Mouse (Mus musculus) limb, embryonic 12.5 days (tissue): ENCODE data around the gene Gabra2. TPM values are rescaled to one million over a fixed set of nuclear protein-coding genes. Genes with fewer than 3 reads are reported as not detected.

ENCODE experiments used
- ATAC-seq: fragments of 200-750 bp; cut with Nextera tagmentation; 2 replicates; pipeline ENCODE4 v1.8.0; 2017; ENCODE audit warnings: low read depth, moderate TSS enrichment; ENCODE audit not compliant: insufficient number of reproducible peaks, insufficient read depth, low FRiP score, low TSS enrichment
- H3K27ac ChIP-seq: fragments of 300-500 bp; sonication (generic); 2 replicates; pipeline ENCODE4 v1.5.1; 2016; ENCODE audit warnings: mild to moderate bottlenecking, moderate library complexity
- H3K27me3 ChIP-seq: fragments of 300-500 bp; sonication (generic); 2 replicates; pipeline ENCODE4 v1.6.1; 2016; ENCODE audit warnings: mild to moderate bottlenecking, moderate library complexity
- H3K36me3 ChIP-seq: fragments of 300-500 bp; sonication (generic); 2 replicates; pipeline ENCODE4 v1.6.1; 2016; ENCODE audit warnings: mild to moderate bottlenecking, moderate library complexity
- H3K4me1 ChIP-seq: fragments of 300-500 bp; sonication (generic); replicated peaks from 2 replicates; pipeline ENCODE4 v1.6.1; 2016
- H3K4me2 ChIP-seq: fragments of 300-500 bp; sonication (generic); 2 replicates; pipeline ENCODE4 v1.6.1; 2016; ENCODE audit warnings: mild to moderate bottlenecking, moderate library complexity
- H3K4me3 ChIP-seq: fragments of 300-500 bp; sonication (generic); replicated peaks from 2 replicates; pipeline ENCODE4 v1.5.1; 2016; ENCODE audit warnings: mild to moderate bottlenecking
- H3K9ac ChIP-seq: fragments of 300-500 bp; sonication (generic); replicated peaks from 2 replicates; pipeline ENCODE4 v1.6.1; 2016; ENCODE audit warnings: mild to moderate bottlenecking, moderate library complexity
- H3K9me3 ChIP-seq: fragments of 300-500 bp; sonication (generic); 2 replicates; pipeline ENCODE4 v1.6.1; 2016; ENCODE audit warnings: mild to moderate bottlenecking, moderate library complexity
- WGBS: fragments of 180-500 bp; shearing (Covaris S2); methylation state at CpG from one replicate; pipeline ENCODE4 v1.1.7; 2016; 5-methylcytosine and 5-hydroxymethylcytosine counted together
- polyA plus RNA-seq: library from polyadenylated mRNA; unstranded; fragments of >200 nt; fragmentation: Nextera tagmentation; extraction: Ambion mirVana; gene quantifications from 2 replicates; pipeline ENCODE4 v1.2.1, GENCODE M21; 2016

The Gabra2 gene
- 0.93 and 1.1 TPM in 2 replicates for polyA plus RNA-seq

GRCm38 (mm10) chr5:71095725-71096607, at the start of gene Gabra2:
Gene Gabra2 (minus strand): TSS chr5:71095849.
- Histone ChIP-seq H3K36me3 (no peaks in the 10 kb centered on the region), H3K4me1 (0 out of 2 replicates have a peak, but pooled peaks cover 8% of the 10 kb centered on the region), H3K4me3 (peak within 1 kb of the TSS; percentile 66), H3K27ac (no peak within 1 kb of the TSS), H3K9ac (peak within 1 kb of the TSS; percentile 63), H3K9me3 (no peaks in the 10 kb centered on the region), H3K27me3 (peaks cover 18% of the 10 kb centered on the region), H3K4me2 (peak within 1 kb of the TSS; percentile 97)
- peak; percentile 93 for ATAC-seq
- WGBS, result under 1% methylated on average over 51 of the region's 55 CpGs

GRCm38 (mm10) chr5:71136691-71137090, 41.0 kb upstream of the Gabra2 start:
- no peaks in the 10 kb centered on the region for H3K27me3 ChIP-seq
- H3K4me1 ChIP-seq, result no peaks in the 10 kb centered on the region
- H3K36me3 ChIP-seq, result no peaks in the 10 kb centered on the region
- H3K4me3 ChIP-seq, result no peak overlapping the region
- no peak for ATAC-seq
- H3K9ac ChIP-seq, result no peak overlapping the region
- H3K9me3 ChIP-seq, result no peaks in the 10 kb centered on the region
- whole genome bisulfite sequencing, result 76% methylated on average over 4 of the region's 4 CpGs
- no peak overlapping the region for H3K4me2 ChIP-seq
- H3K27ac ChIP-seq, result no peak overlapping the region

DNA sequence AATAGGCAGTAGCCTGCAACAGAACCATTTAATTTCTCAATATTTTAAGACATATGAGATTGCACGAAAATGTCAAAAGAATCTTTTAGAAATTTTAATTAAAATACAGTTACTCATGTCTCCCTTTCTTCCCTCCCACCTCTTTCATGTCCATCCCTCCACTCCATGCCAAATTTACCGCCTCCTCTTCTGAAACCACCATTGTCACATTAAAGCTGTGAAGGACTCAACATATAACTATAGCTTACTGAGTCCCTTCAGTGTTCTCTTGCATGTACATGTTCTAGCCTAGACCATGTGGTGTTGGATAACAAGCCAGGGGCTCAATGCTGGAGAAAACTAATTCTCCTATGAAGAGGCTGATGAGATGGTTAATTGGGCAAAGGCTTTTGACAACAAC, 40.2 kb upstream of the Gabra2 start:
- Histone ChIP-seq H3K4me1 (no peaks in the 10 kb centered on the region), H3K9me3 (no peaks in the 10 kb centered on the region), H3K27ac (no peak overlapping the region), H3K27me3 (no peaks in the 10 kb centered on the region), H3K36me3 (no peaks in the 10 kb centered on the region), H3K4me3 (no peak overlapping the region), H3K9ac (no peak overlapping the region), H3K4me2 (no peak overlapping the region)
- no peak for ATAC-seq
- 80% methylated on average over 2 of the region's 2 CpGs for WGBS

DNA sequence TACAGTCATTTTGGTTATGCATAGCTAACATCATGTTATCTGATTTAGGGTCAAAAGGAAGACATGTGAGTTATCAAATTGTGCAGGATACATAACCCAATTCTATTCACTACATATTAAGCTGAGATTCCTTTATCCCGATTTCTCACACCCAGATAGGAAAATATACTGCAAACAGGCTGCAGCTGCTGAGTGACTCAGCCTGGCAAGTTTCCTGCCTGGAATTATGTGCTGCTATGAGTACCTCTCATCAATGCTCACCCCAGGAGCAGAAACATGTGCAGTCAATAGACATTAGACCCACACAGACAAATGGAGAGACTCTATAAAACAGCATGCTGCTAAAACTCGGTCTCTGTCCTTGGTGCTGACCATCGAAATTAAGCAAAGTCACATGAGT, 32.1 kb upstream of the Gabra2 start:
- H3K27ac ChIP-seq, result no peak overlapping the region
- no peak overlapping the region for H3K9ac ChIP-seq
- no peak overlapping the region for H3K4me3 ChIP-seq
- no peaks in the 10 kb centered on the region for H3K4me1 ChIP-seq
- 57% methylated on average over 3 of the region's 3 CpGs for WGBS
- no peak for ATAC-seq
- H3K27me3 ChIP-seq, result no peaks in the 10 kb centered on the region
- H3K9me3 ChIP-seq, result no peaks in the 10 kb centered on the region
- no peaks in the 10 kb centered on the region for H3K36me3 ChIP-seq
- no peak overlapping the region for H3K4me2 ChIP-seq

DNA sequence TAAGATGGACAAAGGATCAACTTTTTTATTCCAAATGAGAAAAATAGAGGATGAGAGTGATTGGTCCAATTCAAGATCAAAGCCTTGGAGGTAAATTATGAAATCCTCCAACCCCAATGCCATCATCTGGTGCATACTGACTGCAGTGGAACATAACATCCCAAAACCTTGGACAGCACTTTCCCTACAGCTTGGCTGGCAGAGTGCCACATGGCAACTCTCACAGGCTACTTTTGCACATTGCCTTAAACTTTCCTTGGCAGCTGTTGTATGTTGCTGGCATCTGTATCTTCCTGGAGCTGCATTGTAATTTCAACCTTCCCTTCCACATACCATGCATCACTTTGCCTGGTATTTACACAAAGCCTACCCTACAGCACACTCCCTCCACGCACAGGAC, 19.6 kb upstream of the Gabra2 start:
- H3K27ac ChIP-seq, result no peak overlapping the region
- no peaks in the 10 kb centered on the region for H3K27me3 ChIP-seq
- H3K9ac ChIP-seq, result no peak overlapping the region
- no peak overlapping the region for H3K4me3 ChIP-seq
- no peaks in the 10 kb centered on the region for H3K36me3 ChIP-seq
- H3K4me1 ChIP-seq, result no peaks in the 10 kb centered on the region
- no peaks in the 10 kb centered on the region for H3K9me3 ChIP-seq
- H3K4me2 ChIP-seq, result no peak overlapping the region
- WGBS, result 71% methylated on average over 1 of the region's 1 CpGs
- ATAC-seq, result no peak

GRCm38 (mm10) chr5:71095180-71095579, 469 bp downstream of the Gabra2 start:
- H3K4me1 ChIP-seq, result 0 out of 2 replicates have a peak, but pooled peaks cover 8% of the 10 kb centered on the region
- peak overlapping the region; percentile 66 for H3K4me3 ChIP-seq
- ATAC-seq, result peak; percentile 58; the same call in 1 of the 2 replicates
- H3K9me3 ChIP-seq, result no peaks in the 10 kb centered on the region
- peak overlapping the region; percentile 97 for H3K4me2 ChIP-seq
- no peak overlapping the region for H3K27ac ChIP-seq
- peak overlapping the region; percentile 63; the same call in 1 of the 2 replicates for H3K9ac ChIP-seq
- under 1% methylated on average over 19 of the region's 19 CpGs for WGBS
- peaks cover 18% of the 10 kb centered on the region for H3K27me3 ChIP-seq
- no peaks in the 10 kb centered on the region for H3K36me3 ChIP-seq

DNA sequence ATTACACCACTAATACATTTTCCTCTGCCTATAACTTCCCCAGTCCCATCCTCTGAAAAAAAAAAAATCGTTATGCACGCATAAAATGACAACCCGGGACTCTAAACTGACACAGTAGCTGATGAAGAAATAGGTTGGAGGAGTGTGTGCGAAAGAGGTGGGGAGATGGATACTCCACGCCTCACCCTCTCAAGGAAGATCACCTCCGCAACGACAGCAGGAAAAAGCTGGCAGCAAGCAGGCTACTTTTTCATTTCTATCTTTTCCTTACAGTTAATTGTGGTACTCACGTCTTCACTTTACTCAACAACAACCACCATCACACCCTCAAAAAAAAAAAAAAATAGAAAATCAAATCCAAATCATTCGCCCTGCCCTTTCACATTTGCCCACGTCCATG, 873 bp downstream of the Gabra2 start:
- no peak for ATAC-seq
- Histone ChIP-seq H3K27ac (no peak overlapping the region), H3K9ac (no peak overlapping the region), H3K4me2 (peak overlapping the region; percentile 97), H3K36me3 (no peaks in the 10 kb centered on the region), H3K9me3 (no peaks in the 10 kb centered on the region), H3K4me1 (0 out of 2 replicates have a peak, but pooled peaks cover 8% of the 10 kb centered on the region), H3K4me3 (peak overlapping the region; percentile 66), H3K27me3 (peaks cover 18% of the 10 kb centered on the region)
- 20% methylated on average over 10 of the region's 10 CpGs for WGBS

GRCm38 (mm10) chr5:71093807-71094206, 1.8 kb downstream of the Gabra2 start:
- WGBS, result 70% methylated on average over 2 of the region's 2 CpGs
- no peaks in the 10 kb centered on the region for H3K36me3 ChIP-seq
- H3K4me1 ChIP-seq, result 0 out of 2 replicates have a peak, but pooled peaks cover 8% of the 10 kb centered on the region
- no peaks in the 10 kb centered on the region for H3K9me3 ChIP-seq
- no peak overlapping the region for H3K9ac ChIP-seq
- H3K4me2 ChIP-seq, result no peak overlapping the region
- H3K27me3 ChIP-seq, result peaks cover 18% of the 10 kb centered on the region
- H3K27ac ChIP-seq, result no peak overlapping the region
- no peak overlapping the region for H3K4me3 ChIP-seq
- no peak for ATAC-seq

DNA sequence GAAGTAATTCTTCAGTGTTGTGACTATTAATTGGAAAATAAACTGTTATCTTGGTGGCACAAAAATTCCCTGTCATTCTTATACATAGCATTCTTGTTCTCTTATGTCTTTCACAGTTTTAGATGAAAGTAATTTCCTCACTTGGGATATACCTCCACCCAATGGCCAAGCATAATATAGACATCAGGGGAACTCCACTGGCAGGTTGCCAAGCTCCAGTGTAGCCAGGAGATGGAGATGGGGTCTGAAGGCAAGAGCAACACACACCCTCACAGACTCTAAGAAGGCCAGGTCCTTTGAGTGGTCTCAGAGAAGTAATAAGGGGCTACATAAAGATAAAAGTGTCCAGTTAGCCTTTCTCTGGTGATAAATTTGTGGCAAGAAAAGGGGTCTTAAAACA, 3.2 kb downstream of the Gabra2 start:
- no peak for ATAC-seq
- Histone ChIP-seq H3K4me1 (0 out of 2 replicates have a peak, but pooled peaks cover 8% of the 10 kb centered on the region), H3K4me3 (no peak overlapping the region), H3K27me3 (peaks cover 17% of the 10 kb centered on the region), H3K9ac (no peak overlapping the region), H3K9me3 (no peaks in the 10 kb centered on the region), H3K27ac (no peak overlapping the region), H3K36me3 (no peaks in the 10 kb centered on the region), H3K4me2 (no peak overlapping the region)

DNA sequence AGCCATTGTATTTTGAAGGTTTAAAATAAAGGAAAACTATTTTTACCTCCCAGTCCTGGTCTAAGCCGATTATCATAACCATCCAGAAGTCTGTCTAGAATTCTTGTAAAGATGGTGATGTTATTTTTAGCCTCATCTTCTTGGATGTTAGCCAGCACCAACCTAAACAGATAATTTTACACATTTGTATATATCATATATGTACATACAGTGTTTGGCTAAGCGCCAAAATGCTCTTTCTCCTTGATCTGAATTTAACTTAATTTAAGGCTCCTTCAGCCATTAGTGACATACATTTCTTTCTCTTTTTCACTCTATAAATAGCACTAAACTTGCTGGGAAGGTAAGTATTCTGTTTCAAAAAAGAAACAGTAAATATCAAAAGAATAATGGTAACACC, 3.7 kb downstream of the Gabra2 start:
- H3K4me2 ChIP-seq, result no peak overlapping the region
- no peaks in the 10 kb centered on the region for H3K36me3 ChIP-seq
- no peak overlapping the region for H3K27ac ChIP-seq
- H3K4me1 ChIP-seq, result 0 out of 2 replicates have a peak, but pooled peaks cover 8% of the 10 kb centered on the region
- WGBS, result 86% methylated on average over 2 of the region's 2 CpGs
- no peak for ATAC-seq
- H3K9ac ChIP-seq, result no peak overlapping the region
- no peak overlapping the region for H3K4me3 ChIP-seq
- H3K9me3 ChIP-seq, result no peaks in the 10 kb centered on the region
- H3K27me3 ChIP-seq, result peaks cover 14% of the 10 kb centered on the region

- no peak for ATAC-seq
- Histone ChIP-seq H3K36me3 (no peaks in the 10 kb centered on the region), H3K4me2 (no peak overlapping the region), H3K9me3 (no peaks in the 10 kb centered on the region), H3K4me3 (no peak overlapping the region), H3K27me3 (no peaks in the 10 kb centered on the region), H3K27ac (no peak overlapping the region), H3K9ac (no peak overlapping the region), H3K4me1 (no peaks in the 10 kb centered on the region)
- WGBS, result 83% methylated on average over 5 of the region's 5 CpGs
These were observed 16.8 kb downstream of the Gabra2 start for GRCm38 (mm10) chr5:71078861-71079260.
